Mouse (Mus musculus): Measurements from ENCODE around the gene Apoe.

The Apoe gene

DNA sequence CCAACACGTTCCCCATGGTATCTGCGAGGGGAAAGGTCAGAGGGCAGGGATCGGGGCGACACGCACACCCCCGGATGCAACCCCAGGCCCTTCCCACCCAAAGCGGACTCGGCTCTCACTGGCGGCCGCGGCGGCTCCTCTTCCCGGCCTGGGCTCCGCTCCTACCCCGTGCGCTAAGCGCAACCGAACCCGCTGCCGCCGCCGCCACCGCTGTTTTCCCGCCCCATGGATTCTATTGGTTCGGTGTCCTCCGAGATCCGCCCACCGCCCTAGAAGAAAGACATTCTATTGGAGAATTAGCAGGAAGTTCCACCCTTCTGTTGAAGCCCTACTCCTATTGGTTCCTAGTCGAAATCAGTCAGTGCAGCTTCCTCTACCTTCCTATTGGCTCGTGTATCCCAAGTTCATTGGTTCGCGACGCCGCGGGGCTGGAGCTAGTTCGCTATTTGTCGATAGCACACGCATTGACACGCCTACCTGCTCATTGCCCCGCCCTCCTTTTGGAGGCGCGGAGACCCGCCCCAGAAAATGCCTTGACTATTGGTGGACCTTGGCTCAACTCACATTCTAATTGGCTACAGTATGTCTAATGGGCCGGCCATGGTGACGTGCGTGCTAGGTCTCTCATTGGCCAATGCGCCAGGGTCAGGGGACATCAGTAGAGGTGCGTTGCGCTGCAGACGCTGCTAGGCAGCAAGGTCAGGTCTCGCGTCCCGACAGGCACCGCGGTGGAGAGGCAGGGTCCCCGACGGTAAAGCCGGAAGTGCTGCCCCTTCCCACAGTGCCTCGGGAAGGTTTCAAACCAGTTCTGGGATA lies 16.5 kb upstream of the Apoe start, which contains the start of gene Tomm40:
Tomm40 (minus strand) TSS at position 200 of the 816 bp plus-strand sequence.
- peak; percentile 100 for DNase-seq

GRCm38 (mm10) chr7:19714836-19715235 lies 15.8 kb upstream of the Apoe start:
- DNase-seq, result no peak

- DNase-seq, result no peak
Measured at GRCm38 (mm10) chr7:19713598-19713997, 14.6 kb upstream of the Apoe start.

GRCm38 (mm10) chr7:19713196-19713595 lies 14.2 kb upstream of the Apoe start:
- DNase-seq, result no peak

DNA sequence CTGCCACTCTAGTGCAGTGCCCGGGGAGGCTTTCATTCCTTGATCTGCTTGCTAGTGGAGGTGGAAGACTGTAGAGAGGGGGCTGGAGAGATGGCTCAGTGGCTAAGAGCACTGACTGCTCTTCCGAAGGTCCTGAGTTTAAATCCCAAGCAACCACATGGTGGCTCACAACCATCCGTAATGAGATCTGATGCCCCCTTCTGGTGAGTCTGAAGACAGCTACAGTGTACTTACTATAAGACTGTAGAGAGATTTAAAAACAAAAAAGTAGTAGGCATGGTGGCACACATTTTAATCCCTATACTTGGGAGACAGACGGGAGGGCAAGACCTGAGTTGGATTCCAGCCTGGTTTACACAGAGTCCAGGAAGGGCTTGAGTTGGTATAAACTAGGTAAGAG lies 13.4 kb upstream of the Apoe start:
- peak; percentile 28 for DNase-seq

GRCm38 (mm10) chr7:19710650-19711049 lies 11.7 kb upstream of the Apoe start:
- no peak for DNase-seq

GRCm38 (mm10) chr7:19705271-19705670 lies 6.3 kb upstream of the Apoe start:
- DNase-seq, result no peak

GRCm38 (mm10) chr7:19704475-19704874 lies 5.5 kb upstream of the Apoe start:
- no peak for DNase-seq

DNA sequence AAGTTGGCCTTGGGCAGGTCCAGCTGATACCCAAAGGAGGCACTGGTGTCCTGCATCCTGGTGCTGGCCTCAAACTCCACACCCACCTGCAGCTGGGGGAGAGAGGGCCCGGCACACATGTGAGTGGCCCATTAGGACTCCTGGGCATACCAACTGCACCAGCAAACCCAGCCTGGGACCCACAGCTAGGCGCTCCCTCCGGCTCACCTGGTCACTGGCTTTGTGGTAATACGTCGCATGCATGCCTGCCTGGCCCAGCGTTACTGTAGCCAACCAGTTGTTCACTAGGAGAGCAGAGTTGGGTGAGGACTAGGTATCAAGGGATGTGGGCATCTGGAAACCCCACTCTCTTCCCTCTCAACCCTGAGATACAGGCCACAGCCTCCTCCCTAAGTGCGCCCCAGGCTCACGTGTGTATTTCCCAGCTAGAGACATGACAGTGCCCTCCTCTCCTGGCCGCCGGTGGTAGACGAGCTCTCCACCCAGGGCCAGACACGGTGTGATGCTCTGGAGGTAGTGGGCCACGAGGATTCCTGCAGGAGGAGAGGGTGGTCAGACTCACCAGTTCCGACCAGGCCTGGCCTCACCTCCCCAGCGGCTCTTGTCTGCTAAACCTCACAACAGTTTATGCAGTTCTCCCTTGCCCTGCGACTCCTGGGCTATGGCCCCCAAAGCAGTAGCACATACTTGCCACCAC lies 4.0 kb upstream of the Apoe start:
- DNase-seq, result no peak

DNA sequence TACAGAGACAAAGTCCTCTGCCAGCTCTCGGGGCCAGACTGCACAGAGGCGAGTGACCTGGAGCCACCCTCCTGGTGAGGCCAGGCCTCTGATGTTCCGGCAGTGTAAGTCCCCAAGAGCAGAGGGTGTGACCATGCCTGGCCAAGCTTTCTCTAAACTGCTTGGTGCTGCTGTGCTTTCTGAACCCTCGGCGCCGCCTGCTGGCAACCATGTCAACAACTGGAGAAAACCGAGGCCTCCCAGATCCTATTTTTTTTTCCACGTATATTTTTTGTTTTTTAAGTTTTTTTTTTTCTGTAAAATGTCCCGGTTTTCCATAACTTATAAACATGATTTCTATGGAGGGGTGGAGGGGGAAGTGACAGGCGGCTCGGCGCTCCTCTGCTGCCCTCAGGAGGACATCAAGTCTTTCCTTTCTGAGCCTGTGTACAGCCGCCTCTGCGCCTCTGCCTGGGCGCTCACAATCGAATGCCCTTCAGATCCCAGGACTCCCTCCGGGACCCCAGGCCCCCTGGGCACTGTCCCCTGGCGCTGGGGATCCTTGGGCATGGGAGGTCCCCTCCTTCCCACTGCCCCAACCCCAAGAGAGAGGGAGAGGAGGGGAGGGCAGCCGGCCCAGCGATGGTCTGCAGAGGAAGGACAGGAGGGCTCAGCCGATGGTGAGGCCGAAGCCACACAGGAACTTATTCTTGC lies 2.2 kb upstream of the Apoe start:
- peak; percentile 82 for DNase-seq

GRCm38 (mm10) chr7:19700299-19701068 lies 1.5 kb upstream of the Apoe start:
- DNase-seq, result no peak

- no peak for DNase-seq
Measured at GRCm38 (mm10) chr7:19699827-19700148, 800 bp upstream of the Apoe start.

DNA sequence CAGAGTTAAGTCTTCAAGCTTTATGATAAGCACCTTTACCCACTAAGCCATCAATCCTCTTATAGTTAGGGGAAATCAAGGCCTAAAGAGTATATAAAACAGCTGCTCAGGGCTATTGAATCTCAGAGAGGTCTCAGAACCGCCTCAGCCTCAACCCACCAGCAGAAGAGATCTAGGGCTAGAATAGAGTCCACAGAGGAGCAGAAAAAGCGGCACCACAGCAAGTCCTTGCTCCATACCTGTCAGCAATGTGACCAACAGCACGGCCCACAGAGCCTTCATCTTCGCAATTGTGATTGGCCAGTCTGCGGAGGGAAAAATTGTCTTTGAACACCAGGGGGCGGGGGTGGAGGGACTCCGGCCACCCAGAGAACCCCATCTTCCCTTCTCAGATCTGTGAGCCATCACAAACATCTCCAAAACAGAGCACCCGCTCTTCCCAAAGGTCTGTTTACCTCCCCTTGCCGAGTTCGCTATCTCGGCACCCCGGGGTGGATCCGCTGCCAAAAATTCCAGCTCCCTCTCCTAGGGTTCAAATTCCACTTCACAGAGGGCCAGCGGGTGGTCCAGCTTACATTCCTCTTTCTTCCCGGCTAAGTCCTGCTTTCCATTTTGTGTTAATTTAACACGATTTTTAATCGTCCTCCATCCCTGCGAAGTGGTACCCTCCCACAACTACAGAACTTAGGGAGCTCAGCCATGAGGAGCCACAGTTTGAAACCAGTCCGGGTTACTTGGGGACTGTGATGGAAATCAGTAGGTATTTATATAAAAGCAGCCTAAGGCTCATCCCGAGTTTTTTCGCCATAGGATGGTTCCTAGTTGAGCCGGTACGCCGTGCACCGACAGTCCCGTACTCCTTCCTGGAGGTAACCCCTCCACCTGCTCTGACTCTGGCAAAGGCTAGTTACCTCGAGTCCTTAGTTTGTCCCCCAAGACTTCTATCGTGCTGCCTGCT lies 760 bp downstream of the Apoe start:
- peak; percentile 73 for DNase-seq

- DNase-seq, result no peak
Measured at GRCm38 (mm10) chr7:19696336-19696873, 2.6 kb downstream of the Apoe start.

DNA sequence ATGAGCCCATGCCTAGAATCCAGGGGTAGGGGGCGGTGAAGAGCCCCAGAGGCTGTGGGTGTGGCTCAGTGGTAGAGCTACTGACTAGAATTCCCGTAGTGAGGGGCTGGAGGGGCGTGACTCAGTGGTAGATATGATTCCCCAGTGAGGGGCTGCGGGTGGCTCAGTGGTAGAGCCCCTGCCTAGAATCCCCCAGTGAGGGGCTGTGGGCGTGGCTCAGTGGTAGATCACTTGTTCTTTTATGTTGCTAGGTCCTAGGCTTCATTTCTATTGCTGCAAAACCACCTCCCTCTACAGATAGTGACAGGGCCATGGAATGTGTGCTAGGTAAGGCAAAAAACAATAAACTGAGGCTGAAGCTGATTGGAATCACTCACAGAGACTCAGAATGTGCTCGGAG lies 3.1 kb downstream of the Apoe start:
- DNase-seq, result no peak

DNA sequence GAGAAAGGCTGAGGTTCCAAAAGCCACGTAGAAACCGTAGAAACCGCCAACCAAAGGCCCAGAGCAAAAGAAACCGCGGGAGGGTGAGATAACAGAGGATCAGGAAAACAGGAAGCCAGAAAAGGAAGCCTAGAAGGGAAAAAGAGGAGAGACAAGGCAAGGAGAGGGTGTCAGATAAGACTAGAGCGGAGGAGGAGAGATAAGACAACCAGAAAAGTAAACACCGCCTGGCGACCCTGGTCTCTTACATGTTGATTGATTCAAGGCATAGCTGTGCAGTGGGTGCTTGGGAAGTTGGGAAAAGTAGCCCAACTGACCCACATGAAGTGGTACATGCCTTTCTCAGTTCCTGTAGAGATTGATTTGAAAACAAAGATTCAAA lies 3.8 kb downstream of the Apoe start:
- no peak for DNase-seq

GRCm38 (mm10) chr7:19694336-19695212 lies 4.4 kb downstream of the Apoe start:
- DNase-seq, result no peak

DNA sequence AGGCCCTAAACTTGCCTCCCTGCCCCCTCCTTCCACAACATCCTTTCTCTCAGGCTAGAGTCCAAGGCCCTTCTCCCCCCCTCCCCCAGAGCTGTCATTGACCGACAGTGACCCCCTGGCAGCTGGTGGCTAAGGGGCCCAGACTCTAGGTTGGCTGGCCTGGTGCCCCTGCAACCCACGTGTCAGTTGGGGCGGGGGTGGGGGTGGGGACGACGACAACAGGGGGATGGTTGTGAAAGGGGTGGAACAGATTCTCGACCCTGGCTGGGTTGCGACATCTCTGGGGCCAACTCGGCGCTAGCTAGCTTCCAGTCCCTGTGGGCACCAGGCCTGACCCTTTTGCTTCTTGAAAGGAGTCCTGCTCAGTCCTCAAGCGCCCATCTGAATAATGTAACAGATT lies 5.6 kb downstream of the Apoe start:
- peak; percentile 37 for DNase-seq

GRCm38 (mm10) chr7:19691873-19692865 lies 6.8 kb downstream of the Apoe start, which contains the start of gene Apoc1:
TSS of gene Apoc1 (minus strand) at chr7:19692660.
- DNase-seq, result no peak
